Mouse (Mus musculus) hindbrain, embryonic 16.5 days (tissue): ENCODE data around the gene Cyb561d2. TPM values are rescaled to one million over a fixed set of nuclear protein-coding genes. Genes with fewer than 3 reads are reported as not detected.

Experiments used
- ATAC-seq: fragments of 200-750 bp; cut with Nextera tagmentation; 2 replicates; pipeline ENCODE4 v1.8.0; 2017; ENCODE audit warnings: moderate TSS enrichment, moderate library complexity
- H3K27ac ChIP-seq: fragments of 300-500 bp; sonication (generic); 2 replicates; pipeline ENCODE4 v1.5.1; 2014; ENCODE audit warnings: low read depth, mild to moderate bottlenecking, control low read depth, low read length, moderate library complexity
- H3K27me3 ChIP-seq: fragments of 300-500 bp; sonication (generic); replicated peaks from 2 replicates; pipeline ENCODE4 v1.6.1; 2014; ENCODE audit warnings: low read length; ENCODE audit not compliant: control insufficient read depth, insufficient read depth
- H3K36me3 ChIP-seq: fragments of 300-500 bp; sonication (generic); 2 replicates; pipeline ENCODE4 v1.6.1; 2014; ENCODE audit warnings: mild to moderate bottlenecking, low read length, moderate library complexity, mixed read lengths; ENCODE audit not compliant: control insufficient read depth, insufficient read depth
- H3K4me1 ChIP-seq: fragments of 300-500 bp; sonication (generic); 2 replicates; pipeline ENCODE4 v1.6.1; 2014; ENCODE audit warnings: low read depth, low read length; ENCODE audit not compliant: control insufficient read depth, insufficient read depth
- H3K4me2 ChIP-seq: fragments of 300-500 bp; sonication (generic); 2 replicates; pipeline ENCODE4 v1.6.1; 2014; ENCODE audit warnings: mild to moderate bottlenecking, low read length, control low read depth, moderate library complexity
- H3K4me3 ChIP-seq: fragments of 300-500 bp; sonication (generic); 2 replicates; pipeline ENCODE4 v1.5.1; 2014; ENCODE audit warnings: mild to moderate bottlenecking, low read length, control low read depth, moderate library complexity
- H3K9ac ChIP-seq: fragments of 300-500 bp; sonication (generic); 2 replicates; pipeline ENCODE4 v1.6.1; 2014; ENCODE audit warnings: low read depth, mild to moderate bottlenecking, control low read depth, low read length, moderate library complexity
- H3K9me3 ChIP-seq: fragments of 300-500 bp; sonication (generic); 2 replicates; pipeline ENCODE4 v1.6.1; 2014; ENCODE audit warnings: mild to moderate bottlenecking, low read length, moderate library complexity; ENCODE audit not compliant: control insufficient read depth
- WGBS: fragments of 180-500 bp; shearing (Covaris S2); extraction: QIAGEN DNeasy Blood & Tissue Kit; methylation state at CpG from one replicate; pipeline ENCODE4 v1.1.7; 2014; 5-methylcytosine and 5-hydroxymethylcytosine counted together
- polyA plus RNA-seq: library from polyadenylated mRNA; unstranded; fragments of >200 nt; fragmentation: Nextera tagmentation; extraction: Ambion mirVana; gene quantifications from 2 replicates; pipeline ENCODE4 v1.2.1, GENCODE M21; 2015

Gene Cyb561d2
- polyA plus RNA-seq, 1 experiment from 2014 or later, result 59.0 TPM

DNA sequence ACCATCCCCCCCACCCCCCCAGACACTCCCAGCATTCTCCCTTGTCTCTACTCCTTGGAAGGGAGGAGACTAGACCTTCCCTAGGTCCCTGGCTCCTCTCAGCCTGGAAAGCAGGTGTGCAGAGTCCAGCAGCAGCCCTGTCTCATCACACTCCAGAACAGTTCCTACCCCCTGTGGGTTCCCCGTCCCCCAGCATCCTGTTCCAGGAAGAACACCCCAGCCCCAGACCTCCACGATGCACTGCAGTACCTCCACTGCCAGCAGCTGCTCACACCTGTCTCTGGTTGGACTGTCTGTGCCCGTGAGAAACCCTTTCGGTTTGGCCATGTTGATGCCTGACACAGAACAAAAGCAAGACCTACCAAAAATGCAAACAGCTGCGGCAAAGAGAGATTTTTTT, 20.8 kb downstream of the Cyb561d2 start:
- H3K4me3 ChIP-seq, result no peak overlapping the region

DNA sequence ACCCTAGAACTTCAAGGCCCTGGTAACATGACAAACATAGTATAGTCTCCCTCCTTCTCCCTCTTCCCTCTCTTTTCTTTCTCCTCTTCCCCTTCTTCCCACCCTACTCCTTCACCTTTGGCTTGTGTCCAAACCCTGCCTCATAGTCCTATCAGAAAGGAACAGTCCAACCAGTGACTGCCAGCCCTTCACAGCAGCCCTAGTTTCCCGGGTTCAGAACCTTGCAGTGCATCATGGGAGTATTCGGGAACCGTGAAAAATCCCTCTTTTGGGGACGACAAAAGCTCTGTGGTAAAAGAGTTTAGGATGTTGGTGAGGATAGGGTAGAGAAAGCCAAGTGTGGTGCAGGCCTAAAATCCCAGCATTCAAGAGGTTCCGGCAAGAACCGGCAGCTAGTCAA, 21.7 kb downstream of the Cyb561d2 start:
- Histone ChIP-seq H3K27me3 (peaks cover 10% of the 10 kb centered on the region), H3K36me3 (no peaks in the 10 kb centered on the region), H3K27ac (no peak overlapping the region), H3K9ac (no peak overlapping the region), H3K4me3 (no peak overlapping the region), H3K9me3 (no peaks in the 10 kb centered on the region), H3K4me2 (no peak overlapping the region), H3K4me1 (peaks cover 6% of the 10 kb centered on the region)
- no peak for ATAC-seq
- 36% methylated on average over 6 of the region's 6 CpGs for WGBS

More for the DNA sequence above, 20.8 kb downstream of the Cyb561d2 start:
- Histone ChIP-seq H3K4me2 (no peak overlapping the region), H3K27ac (no peak overlapping the region; the same call in 1 of the 2 replicates), H3K9ac (no peak overlapping the region), H3K9me3 (no peaks in the 10 kb centered on the region), H3K27me3 (peaks cover 10% of the 10 kb centered on the region), H3K36me3 (no peaks in the 10 kb centered on the region), H3K4me1 (peaks cover 6% of the 10 kb centered on the region)
- WGBS, result 57% methylated on average over 5 of the region's 5 CpGs
- no peak for ATAC-seq

DNA sequence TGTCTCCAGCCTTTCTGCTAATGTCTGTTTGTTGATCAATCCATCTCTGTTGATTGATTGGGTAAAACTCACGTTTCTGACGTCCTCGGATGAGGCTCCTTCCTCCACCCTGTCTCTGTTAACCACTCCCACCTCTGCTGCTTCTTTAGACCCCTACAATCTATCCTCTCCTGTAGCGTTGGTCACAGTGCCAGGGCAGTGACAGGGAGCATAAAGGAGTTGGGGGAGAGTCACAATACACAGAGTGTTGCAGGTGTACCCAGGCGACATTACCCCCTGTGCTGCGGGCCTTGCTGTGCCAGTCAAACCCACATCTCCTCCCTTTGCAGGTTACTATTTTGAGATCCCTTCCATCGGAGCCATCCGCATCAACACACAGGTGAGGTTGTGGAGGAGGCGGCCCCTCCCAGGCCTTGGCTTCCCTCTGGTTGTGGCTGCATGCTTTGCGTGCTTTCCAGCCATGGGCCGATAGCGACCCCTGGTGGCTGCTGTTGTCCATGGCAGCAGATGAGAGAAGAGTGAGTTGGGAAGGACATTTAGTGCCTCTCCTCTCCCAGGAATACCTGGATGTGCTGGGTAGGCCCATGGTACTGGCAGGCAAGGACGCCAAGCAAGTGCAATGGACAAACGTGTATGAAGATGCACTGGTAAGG, 27.6 kb downstream of the Cyb561d2 start:
- Histone ChIP-seq H3K36me3 (no peaks in the 10 kb centered on the region), H3K4me1 (peaks cover 6% of the 10 kb centered on the region), H3K4me2 (no peak overlapping the region), H3K4me3 (no peak overlapping the region), H3K9ac (0 out of 2 replicates have a peak overlapping the region, but pooled peaks have one; percentile 2), H3K9me3 (no peaks in the 10 kb centered on the region), H3K27me3 (no peaks in the 10 kb centered on the region), H3K27ac (no peak overlapping the region)
- peak; percentile 58 for ATAC-seq
- WGBS, result 23% methylated on average over 14 of the region's 14 CpGs

DNA sequence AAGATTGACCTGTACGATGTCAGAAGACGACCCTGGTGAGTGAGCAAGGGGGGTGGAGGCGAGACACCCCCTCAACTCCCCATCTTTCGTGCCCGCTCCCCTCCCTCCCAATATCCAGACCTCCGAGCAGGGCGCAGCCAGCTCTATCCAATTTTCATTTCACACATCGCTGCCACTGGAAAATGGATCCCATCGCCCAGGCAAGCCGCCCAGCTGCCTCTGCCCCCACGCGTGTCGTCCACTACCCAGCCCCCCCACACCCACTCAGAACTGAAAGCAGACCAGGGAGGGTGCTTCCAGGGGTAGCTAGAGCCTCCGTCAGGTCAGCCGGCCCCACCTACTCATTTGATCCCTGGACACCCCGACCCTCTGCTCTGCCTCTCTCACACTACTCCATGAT, 29.7 kb downstream of the Cyb561d2 start:
- WGBS, result 35% methylated on average over 16 of the region's 16 CpGs
- ATAC-seq, result no peak
- peaks cover 16% of the 10 kb centered on the region for H3K4me1 ChIP-seq

DNA sequence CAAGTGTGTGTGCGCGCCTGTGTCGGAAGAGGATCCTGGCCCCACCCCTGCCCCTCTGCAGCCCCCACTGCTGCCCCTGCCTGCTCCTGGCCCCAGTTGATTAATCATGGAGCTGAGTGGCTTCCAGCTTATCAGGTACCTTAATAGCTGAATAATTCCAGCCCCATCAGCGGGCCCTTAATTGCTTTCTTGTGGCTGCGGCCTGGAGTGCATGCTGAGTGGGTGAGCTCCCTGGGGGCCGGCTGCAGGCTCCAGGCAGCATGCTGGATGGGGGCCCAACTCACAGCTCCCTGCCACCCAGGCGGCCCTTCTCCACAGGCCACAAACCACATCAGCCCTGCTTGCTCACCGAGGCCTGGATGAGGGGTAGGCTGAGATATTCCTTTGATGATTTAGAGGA, 30.6 kb downstream of the Cyb561d2 start:
- Histone ChIP-seq H3K27me3 (no peaks in the 10 kb centered on the region), H3K36me3 (no peaks in the 10 kb centered on the region), H3K9me3 (no peaks in the 10 kb centered on the region), H3K27ac (no peak overlapping the region; the same call in 1 of the 2 replicates), H3K4me2 (no peak overlapping the region), H3K4me3 (no peak overlapping the region), H3K4me1 (peaks cover 19% of the 10 kb centered on the region), H3K9ac (no peak overlapping the region)
- 40% methylated on average over 8 of the region's 8 CpGs for WGBS
- no peak for ATAC-seq

More for the DNA sequence above, 29.7 kb downstream of the Cyb561d2 start:
- Histone ChIP-seq H3K36me3 (no peaks in the 10 kb centered on the region), H3K9me3 (no peaks in the 10 kb centered on the region), H3K4me3 (no peak overlapping the region), H3K27me3 (no peaks in the 10 kb centered on the region), H3K27ac (no peak overlapping the region; the same call in 1 of the 2 replicates), H3K9ac (no peak overlapping the region), H3K4me2 (no peak overlapping the region)

DNA sequence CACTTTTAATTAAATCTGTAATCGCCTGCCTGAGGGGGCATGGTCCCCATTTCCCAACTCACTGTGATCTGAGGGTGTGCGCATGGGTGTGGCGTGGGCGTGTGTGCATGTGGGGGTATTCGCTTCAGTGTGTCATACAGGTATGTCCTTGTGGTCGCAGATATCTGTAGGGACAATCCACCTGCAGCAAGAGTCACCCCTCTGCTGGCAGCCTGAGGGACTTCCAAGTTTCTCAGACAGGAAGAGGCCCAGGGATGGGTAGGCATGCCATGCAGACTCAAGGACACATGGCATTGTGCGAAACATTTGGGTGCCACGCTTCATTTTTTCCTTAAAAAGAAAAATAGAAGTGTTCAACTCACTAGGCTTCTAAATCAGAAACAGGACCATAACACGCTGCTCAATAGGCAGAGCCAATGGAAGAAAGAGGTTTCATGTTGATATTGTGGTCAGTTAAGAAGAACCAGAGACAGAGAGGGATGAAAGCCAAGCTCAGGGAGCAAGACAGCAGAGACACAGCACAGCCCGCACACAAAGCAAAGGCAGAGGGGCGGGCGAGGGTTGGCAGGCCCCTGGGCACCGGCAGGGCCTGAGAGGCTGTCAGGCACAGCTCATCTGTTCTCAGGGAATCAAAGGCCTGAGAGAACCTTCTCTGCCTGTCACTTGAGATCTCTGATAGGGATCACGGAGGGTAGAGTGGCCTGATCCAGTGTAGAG, 31.5 kb downstream of the Cyb561d2 start:
- no peak overlapping the region for H3K4me2 ChIP-seq
- no peak for ATAC-seq
- H3K4me1 ChIP-seq, result peaks cover 19% of the 10 kb centered on the region
- no peak overlapping the region for H3K27ac ChIP-seq
- WGBS, result 66% methylated on average over 14 of the region's 14 CpGs
- no peaks in the 10 kb centered on the region for H3K36me3 ChIP-seq
- H3K4me3 ChIP-seq, result no peak overlapping the region
- no peaks in the 10 kb centered on the region for H3K27me3 ChIP-seq
- no peak overlapping the region for H3K9ac ChIP-seq
- H3K9me3 ChIP-seq, result no peaks in the 10 kb centered on the region

DNA sequence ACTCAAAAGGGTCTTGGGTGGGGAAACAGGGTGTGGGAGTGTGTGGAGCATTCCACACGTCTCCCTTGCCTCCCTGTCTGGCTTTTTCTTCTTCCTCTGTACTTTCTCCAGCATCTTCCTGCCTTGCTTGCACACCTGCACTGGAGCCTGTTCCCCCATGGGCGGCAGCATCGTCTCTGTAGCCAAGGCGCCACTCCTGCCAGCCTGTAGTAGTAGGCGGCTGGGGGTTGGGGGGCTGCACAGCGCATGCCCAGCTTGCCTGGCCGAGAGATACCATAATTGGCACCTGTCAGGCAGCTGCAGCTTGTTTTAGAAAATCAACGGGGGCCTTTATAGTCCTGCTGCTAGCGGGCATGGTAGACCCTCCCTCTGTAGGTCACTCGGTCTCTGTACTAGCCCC, 33.7 kb downstream of the Cyb561d2 start:
- peak overlapping the region; percentile 30; the same call in 1 of the 2 replicates for H3K27ac ChIP-seq
- no peaks in the 10 kb centered on the region for H3K36me3 ChIP-seq
- ATAC-seq, result peak; percentile 46; the same call in 1 of the 2 replicates
- no peak overlapping the region for H3K4me3 ChIP-seq
- no peaks in the 10 kb centered on the region for H3K9me3 ChIP-seq
- peak overlapping the region; percentile 19; the same call in 1 of the 2 replicates for H3K9ac ChIP-seq
- peaks cover 34% of the 10 kb centered on the region for H3K4me1 ChIP-seq
- H3K4me2 ChIP-seq, result no peak overlapping the region
- no peaks in the 10 kb centered on the region for H3K27me3 ChIP-seq
- 41% methylated on average over 10 of the region's 10 CpGs for WGBS

DNA sequence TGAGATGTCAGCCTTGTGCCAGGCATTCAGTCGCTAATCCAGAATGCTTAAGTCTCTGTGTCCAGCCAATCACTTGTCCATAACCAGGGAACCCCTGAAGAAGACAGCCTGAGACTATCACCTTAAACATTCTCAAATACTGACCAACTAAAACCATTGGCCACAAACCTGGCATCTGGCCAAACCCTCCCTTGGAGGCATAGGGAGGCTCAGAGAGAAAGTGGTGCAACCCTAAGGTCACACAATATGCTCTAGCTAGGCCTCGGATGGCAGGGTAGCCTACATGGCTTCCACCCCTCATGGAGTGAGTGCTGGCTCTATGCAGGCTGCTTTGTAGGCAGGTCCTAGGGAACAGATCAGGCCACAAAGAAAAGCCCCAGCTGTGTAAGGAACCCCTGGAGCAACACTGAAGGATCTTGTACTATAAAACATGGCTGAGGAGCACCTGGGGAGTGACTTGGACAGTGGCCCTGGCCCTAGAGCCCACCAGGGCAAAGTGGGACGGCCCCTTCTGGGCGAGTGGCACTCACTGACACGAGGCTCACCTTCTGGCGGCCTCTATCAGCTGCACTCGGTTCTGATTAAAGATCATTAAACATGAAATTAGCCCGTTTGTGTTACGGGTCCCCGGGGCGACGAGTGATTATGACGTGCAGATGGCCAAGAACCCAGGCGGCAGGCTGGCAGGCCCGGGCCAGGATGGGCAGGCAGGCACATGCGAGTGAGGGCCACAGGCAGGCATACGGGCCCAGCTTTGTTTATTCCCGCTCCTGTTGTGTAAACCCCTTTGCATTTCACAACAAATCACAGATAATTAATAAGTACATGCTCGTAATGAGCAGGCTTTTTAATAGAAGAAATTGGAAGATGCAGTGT, 37.1 kb downstream of the Cyb561d2 start:
- Histone ChIP-seq H3K27ac (peak overlapping the region; percentile 55), H3K4me3 (no peak overlapping the region), H3K4me2 (no peak overlapping the region), H3K36me3 (no peaks in the 10 kb centered on the region), H3K9ac (no peak overlapping the region), H3K4me1 (peaks cover 31% of the 10 kb centered on the region), H3K9me3 (no peaks in the 10 kb centered on the region), H3K27me3 (no peaks in the 10 kb centered on the region)
- ATAC-seq, result peak; percentile 34; the same call in 1 of the 2 replicates
- WGBS, result 43% methylated on average over 19 of the region's 19 CpGs
